Mouse (Mus musculus): Measurements from ENCODE around the gene Trmt10b. TPM values are rescaled to one million over a fixed set of nuclear protein-coding genes. Genes with fewer than 3 reads are reported as not detected.

Gene Trmt10b
- polyA plus RNA-seq, 1 experiment from 2014 or later = 27.0 TPM

Other genes starting within 250 kb of the Trmt10b start
- 12.9 and 14.5 TPM in 2 replicates for gene Fbxo10, start 212.5 kb upstream of the Trmt10b start, polyA plus RNA-seq (2014; fragmentation: Nextera tagmentation; extraction: Ambion mirVana)
- 161 and 166 TPM in 2 replicates for gene Tomm5, start 189.0 kb upstream of the Trmt10b start, polyA plus RNA-seq (2014; fragmentation: Nextera tagmentation; extraction: Ambion mirVana)
- 2.2 and 2.9 TPM in 2 replicates for gene Frmpd1, start 112.3 kb upstream of the Trmt10b start, polyA plus RNA-seq (2014; fragmentation: Nextera tagmentation; extraction: Ambion mirVana)
- 9.7 and 11.4 TPM in 2 replicates for gene Dcaf10, start 45.0 kb downstream of the Trmt10b start, polyA plus RNA-seq (2014; fragmentation: Nextera tagmentation; extraction: Ambion mirVana)
- gene Exosc3, start 45.6 kb downstream of the Trmt10b start, polyA plus RNA-seq (2014; fragmentation: Nextera tagmentation; extraction: Ambion mirVana) = 29.8 and 30.2 TPM in 2 replicates
- gene Slc25a51, start 111.6 kb downstream of the Trmt10b start, polyA plus RNA-seq (2014; fragmentation: Nextera tagmentation; extraction: Ambion mirVana) = 72.3 and 74.9 TPM in 2 replicates
- gene Shb, start 235.3 kb downstream of the Trmt10b start, polyA plus RNA-seq (2014; fragmentation: Nextera tagmentation; extraction: Ambion mirVana) = 4.4 and 6.2 TPM in 2 replicates